In genomic region chr11:94915675-94916403, GRCm38 (mm10) we compare ENCODE assay signal across 8 mouse cellular contexts. TPM values are rescaled to one million over a fixed set of nuclear protein-coding genes. Genes with fewer than 3 reads are reported as not detected.
DNase-seq lines count a peak whose midpoint lies in the region; ATAC-seq and TF ChIP-seq lines count a peak whose summit lies in the region.

No protein-coding gene starts in this region.

- H3K27me3 ChIP-seq in forebrain, embryonic 10.5 days (ENCODE audit: poor library complexity, severe bottlenecking) = peaks cover 15% of the 10 kb centered on the region; the same call in 1 of the 2 replicates
- H3K27me3 ChIP-seq in forebrain, embryonic 11.5 days (ENCODE audit: control insufficient read depth, insufficient read depth, low read length) = no peaks in the 10 kb centered on the region
- no peaks in the 10 kb centered on the region for H3K27me3 ChIP-seq in intestine, embryonic 15.5 days (replicated peaks)
- H3K27me3 ChIP-seq in stomach, postnatal 0 days (ENCODE audit: control insufficient read depth, insufficient read depth, low read length) = no peaks in the 10 kb centered on the region

- no peaks in the 10 kb centered on the region for H3K36me3 ChIP-seq in forebrain, embryonic 10.5 days (replicated peaks)
- H3K36me3 ChIP-seq in forebrain, embryonic 11.5 days (ENCODE audit: control insufficient read depth, insufficient read depth, low read length) = no peaks in the 10 kb centered on the region
- no peaks in the 10 kb centered on the region for H3K36me3 ChIP-seq in intestine, embryonic 15.5 days
- H3K36me3 ChIP-seq in stomach, postnatal 0 days (ENCODE audit: control insufficient read depth, insufficient read depth, low read length) = no peaks in the 10 kb centered on the region

- no peak overlapping the region for H3K4me2 ChIP-seq in forebrain, embryonic 11.5 days (ENCODE audit: low read depth, low read length, severe bottlenecking)
- no peak overlapping the region for H3K4me2 ChIP-seq in intestine, embryonic 15.5 days (replicated peaks)
- H3K4me2 ChIP-seq in stomach, postnatal 0 days (replicated peaks; ENCODE audit: low read depth) = peak overlapping the region; percentile 8; the same call in 1 of the 2 replicates

- peaks cover 24% of the 10 kb centered on the region for H3K4me1 ChIP-seq in forebrain, embryonic 10.5 days
- no peaks in the 10 kb centered on the region for H3K4me1 ChIP-seq in forebrain, embryonic 11.5 days (replicated peaks; ENCODE audit: control insufficient read depth, insufficient read depth, low read length)
- H3K4me1 ChIP-seq in intestine, embryonic 15.5 days (replicated peaks) = peaks cover 14% of the 10 kb centered on the region
- peaks cover 7% of the 10 kb centered on the region; the same call in 1 of the 2 replicates for H3K4me1 ChIP-seq in stomach, postnatal 0 days (replicated peaks; ENCODE audit: control insufficient read depth, insufficient read depth)

- DNase-seq in forebrain, embryonic 10.5 days (ENCODE audit: extremely low spot score, low spot score) = no peak
- no peak for DNase-seq in forebrain, embryonic 11.5 days (ENCODE audit: low spot score)
- DNase-seq in urinary bladder, postnatal 14 days (ENCODE audit: low spot score) = peak; percentile 48
- no peak for DNase-seq in urinary bladder, postnatal 25 days (ENCODE audit: low spot score)
- peak; percentile 69 for DNase-seq in stomach, postnatal 0 days (ENCODE audit: low spot score)
- DNase-seq in layer of hippocampus, adult 9-10 months (ENCODE audit: low spot score) = no peak
- DNase-seq in cerebellum, postnatal 36 days = no peak

- no peak overlapping the region for H3K9ac ChIP-seq in forebrain, embryonic 11.5 days (ENCODE audit: low read length)
- no peak overlapping the region for H3K9ac ChIP-seq in intestine, embryonic 15.5 days
- peak overlapping the region; percentile 27; the same call in 1 of the 2 replicates for H3K9ac ChIP-seq in stomach, postnatal 0 days (ENCODE audit: low read length)

- ATAC-seq in forebrain, embryonic 11.5 days (replicated peaks; ENCODE audit: low FRiP score) = no peak
- peak; percentile 37; the same call in 1 of the 2 replicates for ATAC-seq in intestine, embryonic 15.5 days
- 0 out of 2 replicates have a peak, but pooled peaks have one; percentile 38 for ATAC-seq in stomach, postnatal 0 days (ENCODE audit: low FRiP score, low TSS enrichment)

- no peak overlapping the region for H3K4me3 ChIP-seq in forebrain, embryonic 10.5 days
- H3K4me3 ChIP-seq in forebrain, embryonic 11.5 days (ENCODE audit: low read depth, low read length) = no peak overlapping the region
- H3K4me3 ChIP-seq in intestine, embryonic 15.5 days (replicated peaks) = no peak overlapping the region
- H3K4me3 ChIP-seq in stomach, postnatal 0 days (ENCODE audit: low read depth, low read length) = no peak overlapping the region

- no peak for TF ChIP-seq EP300 in stomach, postnatal 0 days (optimal IDR thresholded peaks at IDR 0.05)

- no peak for TF ChIP-seq CTCF in stomach, postnatal 0 days (IDR thresholded peaks at IDR 0.05; ENCODE audit: low read depth)

- 0 out of 2 replicates have a peak overlapping the region, but pooled peaks have one; percentile 53 for H3K27ac ChIP-seq in forebrain, embryonic 10.5 days
- no peak overlapping the region for H3K27ac ChIP-seq in forebrain, embryonic 11.5 days (ENCODE audit: low read depth, low read length)
- H3K27ac ChIP-seq in intestine, embryonic 15.5 days = no peak overlapping the region; the same call in 1 of the 2 replicates
- peak overlapping the region; percentile 61 for H3K27ac ChIP-seq in stomach, postnatal 0 days (replicated peaks)

- no peaks in the 10 kb centered on the region for H3K9me3 ChIP-seq in forebrain, embryonic 10.5 days
- no peaks in the 10 kb centered on the region for H3K9me3 ChIP-seq in forebrain, embryonic 11.5 days (ENCODE audit: control insufficient read depth, low read length)
- H3K9me3 ChIP-seq in intestine, embryonic 15.5 days = no peaks in the 10 kb centered on the region
- H3K9me3 ChIP-seq in stomach, postnatal 0 days (ENCODE audit: control insufficient read depth, low read length) = no peaks in the 10 kb centered on the region

- 29% methylated on average over 13 of the region's 16 CpGs for WGBS in forebrain, embryonic 10.5 days
- 26% methylated on average over 12 of the region's 16 CpGs for WGBS in forebrain, embryonic 11.5 days
- WGBS in intestine, embryonic 15.5 days = 34% methylated on average over 12 of the region's 16 CpGs
- 27% methylated on average over 12 of the region's 16 CpGs for WGBS in stomach, postnatal 0 days

RNA-seq across cellular contexts. Expression of gene Col1a1, which starts 20.2 kb away (rescaled TPM):
- polyA plus RNA-seq in forebrain, embryonic 10.5 days (2016; fragmentation: Nextera tagmentation; extraction: Ambion mirVana) = 62.2 and 65.3 TPM in 2 replicates
- 163 and 164 TPM in 2 replicates for polyA plus RNA-seq in forebrain, embryonic 11.5 days (2014; fragmentation: Nextera tagmentation; extraction: Ambion mirVana)
- 984 and 1,087 TPM in 2 replicates for polyA plus RNA-seq in intestine, embryonic 15.5 days (2015; fragmentation: Nextera tagmentation; extraction: Ambion mirVana)
- 816 and 869 TPM in 2 replicates for polyA plus RNA-seq in stomach, postnatal 0 days (2015; fragmentation: Nextera tagmentation; extraction: Ambion mirVana)

RNA-seq across cellular contexts. Expression of gene Hils1, which starts 51.6 kb away (rescaled TPM):
- polyA plus RNA-seq in forebrain, embryonic 10.5 days (2016; fragmentation: Nextera tagmentation; extraction: Ambion mirVana) = not detected in 2 replicates
- not detected in 2 replicates for polyA plus RNA-seq in forebrain, embryonic 11.5 days (2014; fragmentation: Nextera tagmentation; extraction: Ambion mirVana)
- not detected in 2 replicates for polyA plus RNA-seq in intestine, embryonic 15.5 days (2015; fragmentation: Nextera tagmentation; extraction: Ambion mirVana)
- not detected in 2 replicates for polyA plus RNA-seq in stomach, postnatal 0 days (2015; fragmentation: Nextera tagmentation; extraction: Ambion mirVana)

Comparison
In these comparisons a context has a peak if more than half of its experiments do, and no peak if none do; other contexts are left out.
1. DNase-seq: peak in urinary bladder, postnatal 14 days (single experiment) and stomach, postnatal 0 days (single experiment); none in forebrain, embryonic 10.5 days (single experiment), forebrain, embryonic 11.5 days (single experiment), urinary bladder, postnatal 25 days (single experiment), layer of hippocampus, adult 9-10 months (single experiment) and cerebellum, postnatal 36 days (0 of 2).
2. H3K27ac ChIP-seq: peak in forebrain, embryonic 10.5 days (single experiment) and stomach, postnatal 0 days (single experiment); none in forebrain, embryonic 11.5 days (single experiment) and intestine, embryonic 15.5 days (single experiment).